Mouse (Mus musculus) G1E (cell line): Measurements from ENCODE around the gene Pitpnc1.

Source experiments
- CTCF ChIP-seq: IDR thresholded peaks from 2 replicates; pipeline ENCODE4 v1.5.1; 2012; ENCODE audit warnings: low read depth, low read length, inconsistent platforms, mixed read lengths
- POLR2AphosphoS5 ChIP-seq: IDR thresholded peaks from 2 replicates; pipeline ENCODE4 v1.6.1; 2012; ENCODE audit warnings: low read depth, low read length, inconsistent platforms; ENCODE audit not compliant: insufficient replicate concordance

GRCm38 (mm10) chr11:107250882-107251281 lies 219.6 kb downstream of the Pitpnc1 start:
- TF ChIP-seq CTCF (no peak), POLR2AphosphoS5 (no peak)
